ENCODE assay signal across 9 mouse cellular contexts in genomic region chr11:119937216-119937615, GRCm38 (mm10). TPM values are rescaled to one million over a fixed set of nuclear protein-coding genes. Genes with fewer than 3 reads are reported as not detected.
DNase-seq lines count a peak whose midpoint lies in the region; ATAC-seq and TF ChIP-seq lines count a peak whose summit lies in the region.
"Had no signal": no experiment of that assay in that cellular context is flagged by ENCODE, and none has a peak within 500 bp of the region (broad histone marks: within the 10 kb centered on the region; RNA-seq: fewer than 3 reads in every experiment).

No protein-coding gene starts in this region.

- 70% methylated on average over 12 of the region's 12 CpGs for WGBS in midbrain, embryonic 13.5 days
- 66% methylated on average over 12 of the region's 12 CpGs for WGBS in midbrain, embryonic 11.5 days
- 26% methylated on average over 12 of the region's 12 CpGs for WGBS in stomach, postnatal 0 days

- H3K4me2 ChIP-seq in midbrain, embryonic 13.5 days (replicated peaks), result no peak overlapping the region
- no peak overlapping the region for H3K4me2 ChIP-seq in midbrain, embryonic 11.5 days
- H3K4me2 ChIP-seq in stomach, postnatal 0 days (replicated peaks; ENCODE audit: low read depth), result peak overlapping the region; percentile 40
- H3K4me2 ChIP-seq: liver, embryonic 15.5 days had no signal

- no peaks in the 10 kb centered on the region for H3K36me3 ChIP-seq in midbrain, embryonic 13.5 days
- H3K36me3 ChIP-seq in midbrain, embryonic 11.5 days (ENCODE audit: control insufficient read depth, insufficient read depth, low read length), result no peaks in the 10 kb centered on the region
- no peaks in the 10 kb centered on the region for H3K36me3 ChIP-seq in stomach, postnatal 0 days (ENCODE audit: control insufficient read depth, insufficient read depth, low read length)
- H3K36me3 ChIP-seq: liver, embryonic 15.5 days had no signal

- no peak for TF ChIP-seq EP300 in stomach, postnatal 0 days (optimal IDR thresholded peaks at IDR 0.05)

- ATAC-seq in midbrain, embryonic 13.5 days, result no peak
- ATAC-seq in midbrain, embryonic 11.5 days (ENCODE audit: low FRiP score), result no peak
- ATAC-seq in stomach, postnatal 0 days (ENCODE audit: low FRiP score, low TSS enrichment), result no peak

- DNase-seq in gastrocnemius, adult 2 months, result no peak
- no peak for DNase-seq in gastrocnemius, adult 18-20 months (ENCODE audit: low spot score)
- no peak for DNase-seq in midbrain, embryonic 11.5 days (ENCODE audit: low spot score, missing footprints)
- peak; percentile 62 to 65 for DNase-seq in left cerebral cortex, adult 2 months (ENCODE audit: extremely low spot score in 1 of 2, low spot score in 2 of 2)
- DNase-seq in stomach, postnatal 0 days (ENCODE audit: low spot score), result no peak
- no peak for DNase-seq in urinary bladder, postnatal 25 days (ENCODE audit: low spot score)
- no peak for DNase-seq in spleen, postnatal 14 days (ENCODE audit: low spot score in 2 of 2)

- peaks cover 59% of the 10 kb centered on the region for H3K4me1 ChIP-seq in midbrain, embryonic 13.5 days (replicated peaks)
- H3K4me1 ChIP-seq in midbrain, embryonic 11.5 days (ENCODE audit: control insufficient read depth, insufficient read depth, low read length), result peaks cover 7% of the 10 kb centered on the region
- peaks cover 21% of the 10 kb centered on the region for H3K4me1 ChIP-seq in stomach, postnatal 0 days (replicated peaks; ENCODE audit: control insufficient read depth, insufficient read depth)

- H3K27me3 ChIP-seq in midbrain, embryonic 13.5 days, result peaks cover 29% of the 10 kb centered on the region
- H3K27me3 ChIP-seq in midbrain, embryonic 11.5 days (ENCODE audit: control insufficient read depth, insufficient read depth, low read length), result peaks cover 3% of the 10 kb centered on the region; the same call in 1 of the 2 replicates
- no peaks in the 10 kb centered on the region for H3K27me3 ChIP-seq in stomach, postnatal 0 days (ENCODE audit: control insufficient read depth, insufficient read depth, low read length)

- H3K4me3 ChIP-seq in gastrocnemius, adult 2 months, result no peak overlapping the region
- no peak overlapping the region for H3K4me3 ChIP-seq in midbrain, embryonic 13.5 days (replicated peaks)
- H3K4me3 ChIP-seq in midbrain, embryonic 11.5 days (ENCODE audit: low read depth, low read length), result no peak overlapping the region
- H3K4me3 ChIP-seq in left cerebral cortex, adult 2 months, result peak overlapping the region; percentile 23; the same call in 1 of the 2 replicates
- H3K4me3 ChIP-seq in stomach, postnatal 0 days (ENCODE audit: low read depth, low read length), result no peak overlapping the region
- H3K4me3 ChIP-seq: liver, embryonic 15.5 days had no signal

- H3K9ac ChIP-seq in midbrain, embryonic 13.5 days (replicated peaks), result peak overlapping the region; percentile 28; the same call in 1 of the 2 replicates
- H3K9ac ChIP-seq in midbrain, embryonic 11.5 days (ENCODE audit: low read length), result no peak overlapping the region
- peak overlapping the region; percentile 41 for H3K9ac ChIP-seq in stomach, postnatal 0 days (ENCODE audit: low read length)
- H3K9ac ChIP-seq: liver, embryonic 15.5 days had no signal

- no peak for TF ChIP-seq CTCF in gastrocnemius, adult 2 months (IDR thresholded peaks at IDR 0.05)
- no peak for TF ChIP-seq CTCF in left cerebral cortex, adult 2 months (IDR thresholded peaks at IDR 0.05)
- TF ChIP-seq CTCF in stomach, postnatal 0 days (IDR thresholded peaks at IDR 0.05; ENCODE audit: low read depth), result no peak

- H3K9me3 ChIP-seq in midbrain, embryonic 13.5 days, result no peaks in the 10 kb centered on the region
- H3K9me3 ChIP-seq in midbrain, embryonic 11.5 days (ENCODE audit: control insufficient read depth, low read length), result no peaks in the 10 kb centered on the region
- H3K9me3 ChIP-seq in stomach, postnatal 0 days (ENCODE audit: control insufficient read depth, low read length), result no peaks in the 10 kb centered on the region
- H3K9me3 ChIP-seq: liver, embryonic 15.5 days had no signal

- peak overlapping the region; percentile 12; the same call in 1 of the 2 replicates for H3K27ac ChIP-seq in gastrocnemius, adult 2 months
- no peak overlapping the region for H3K27ac ChIP-seq in midbrain, embryonic 13.5 days
- no peak overlapping the region for H3K27ac ChIP-seq in midbrain, embryonic 11.5 days (ENCODE audit: low read depth, low read length)
- H3K27ac ChIP-seq in left cerebral cortex, adult 2 months, result peak overlapping the region; percentile 93
- H3K27ac ChIP-seq in stomach, postnatal 0 days (replicated peaks), result peak overlapping the region; percentile 86

- intact Hi-C loops in gastrocnemius, adult 2 months (cut with DNase I), result no loop called here
- intact Hi-C loops in left cerebral cortex, adult 2 months (cut with DNase I), result loop anchor here (1.0 kb wide), 1 partner anchor 54 kb away; no protein-coding TSS in a partner anchor

RNA-seq across cellular contexts. Expression of gene Baiap2, which starts 5.3 kb away (rescaled TPM):
- total RNA-seq in gastrocnemius, adult 2 months (2021), result 1 to 10 TPM; 1.5 to 2.0 TPM
- total RNA-seq in gastrocnemius, adult 18-20 months (2021), result 1 to 10 TPM; 1.1 to 1.9 TPM
- polyA plus RNA-seq in midbrain, embryonic 13.5 days (2015; fragmentation: Nextera tagmentation; extraction: Ambion mirVana), result 9.2 and 10.0 TPM in 2 replicates
- polyA plus RNA-seq in midbrain, embryonic 11.5 days (2014; fragmentation: Nextera tagmentation; extraction: Ambion mirVana), result 9.0 and 9.8 TPM in 2 replicates
- 100 to 1,000 TPM; 249 to 287 TPM for total RNA-seq in left cerebral cortex, adult 2 months (2021)
- 35.1 and 39.2 TPM in 2 replicates for polyA plus RNA-seq in stomach, postnatal 0 days (2015; fragmentation: Nextera tagmentation; extraction: Ambion mirVana)

RNA-seq across cellular contexts. Expression of gene Chmp6, which starts 24.0 kb away (rescaled TPM):
- 10 to 100 TPM; 29.6 to 31.3 TPM for total RNA-seq in gastrocnemius, adult 2 months (2021)
- 10 to 100 TPM; 32.7 to 33.3 TPM for total RNA-seq in gastrocnemius, adult 18-20 months (2021)
- 107 and 112 TPM in 2 replicates for polyA plus RNA-seq in midbrain, embryonic 13.5 days (2015; fragmentation: Nextera tagmentation; extraction: Ambion mirVana)
- 85.4 and 91.8 TPM in 2 replicates for polyA plus RNA-seq in midbrain, embryonic 11.5 days (2014; fragmentation: Nextera tagmentation; extraction: Ambion mirVana)
- total RNA-seq in left cerebral cortex, adult 2 months (2021), result 10 to 100 TPM; 37.2 to 43.6 TPM
- 84.5 and 85.3 TPM in 2 replicates for polyA plus RNA-seq in stomach, postnatal 0 days (2015; fragmentation: Nextera tagmentation; extraction: Ambion mirVana)

Comparison
In these comparisons a context has a peak if more than half of its experiments do, and no peak if none do; other contexts are left out.
1. DNase-seq: peak in left cerebral cortex, adult 2 months (2 of 2); none in gastrocnemius, adult 2 months (single experiment), gastrocnemius, adult 18-20 months (single experiment), midbrain, embryonic 11.5 days (single experiment), stomach, postnatal 0 days (single experiment), urinary bladder, postnatal 25 days (single experiment) and spleen, postnatal 14 days (0 of 2).
2. H3K27ac ChIP-seq: peak in gastrocnemius, adult 2 months (single experiment), left cerebral cortex, adult 2 months (single experiment) and stomach, postnatal 0 days (single experiment); none in midbrain, embryonic 13.5 days (single experiment) and midbrain, embryonic 11.5 days (single experiment).
3. RNA of gene Baiap2, which starts 5.3 kb away (total RNA-seq): 249 to 287 TPM in left cerebral cortex, adult 2 months; 1.5 to 2.0 TPM in gastrocnemius, adult 2 months and 1.1 to 1.9 TPM in gastrocnemius, adult 18-20 months; every median in the first group is over 10 times any median in the second.